Mouse (Mus musculus): ENCODE measurements around the gene Slamf1. TPM values are rescaled to one million over a fixed set of nuclear protein-coding genes. Genes with fewer than 3 reads are reported as not detected.

The Slamf1 gene
- 0.16 and 0.22 TPM in 2 replicates for polyA plus RNA-seq (2015; fragmentation: Nextera tagmentation; extraction: Ambion mirVana)

DNA sequence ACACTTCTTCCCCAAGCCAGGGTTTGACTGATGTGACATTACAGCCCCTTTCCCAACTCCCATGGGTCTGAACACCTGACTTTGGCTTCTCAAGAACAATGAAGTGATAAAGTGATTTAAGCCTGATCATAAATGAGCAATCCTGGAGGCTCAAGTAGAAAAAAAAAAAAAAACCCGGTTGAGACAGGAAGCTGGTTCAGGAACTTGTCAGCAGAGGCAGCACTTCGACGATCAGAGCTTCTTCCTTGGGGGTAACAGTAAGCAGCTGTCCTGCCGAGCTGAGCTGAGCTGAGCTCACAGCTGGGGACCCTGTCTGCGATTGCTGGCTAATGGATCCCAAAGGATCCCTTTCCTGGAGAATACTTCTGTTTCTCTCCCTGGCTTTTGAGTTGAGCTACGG lies at the start of gene Slamf1:
Gene Slamf1 (plus strand): TSS at position 230 of the 400 bp plus-strand sequence.
- 37% methylated on average over 6 of the region's 6 CpGs for WGBS
- Histone ChIP-seq H3K4me2 (no peak within 1 kb of the TSS), H3K4me3 (no peak within 1 kb of the TSS), H3K27ac (replicated peaks) (no peak within 1 kb of the TSS), H3K36me3 (no peaks in the 10 kb centered on the region), H3K9ac (no peak within 1 kb of the TSS), H3K4me1 (replicated peaks) (no peaks in the 10 kb centered on the region), H3K9me3 (no peaks in the 10 kb centered on the region), H3K27me3 (no peaks in the 10 kb centered on the region)
- ATAC-seq (ENCODE audit: low FRiP score, low read depth), result no peak

GRCm38 (mm10) chr1:171731195-171731594 lies 35.7 kb upstream of the Slamf1 start:
- ATAC-seq (ENCODE audit: low FRiP score, low read depth), result no peak
- Histone ChIP-seq H3K36me3 (no peaks in the 10 kb centered on the region), H3K9me3 (no peaks in the 10 kb centered on the region), H3K4me1 (replicated peaks) (no peaks in the 10 kb centered on the region), H3K27me3 (no peaks in the 10 kb centered on the region), H3K9ac (no peak overlapping the region), H3K27ac (replicated peaks) (no peak overlapping the region), H3K4me3 (no peak overlapping the region), H3K4me2 (no peak overlapping the region)

DNA sequence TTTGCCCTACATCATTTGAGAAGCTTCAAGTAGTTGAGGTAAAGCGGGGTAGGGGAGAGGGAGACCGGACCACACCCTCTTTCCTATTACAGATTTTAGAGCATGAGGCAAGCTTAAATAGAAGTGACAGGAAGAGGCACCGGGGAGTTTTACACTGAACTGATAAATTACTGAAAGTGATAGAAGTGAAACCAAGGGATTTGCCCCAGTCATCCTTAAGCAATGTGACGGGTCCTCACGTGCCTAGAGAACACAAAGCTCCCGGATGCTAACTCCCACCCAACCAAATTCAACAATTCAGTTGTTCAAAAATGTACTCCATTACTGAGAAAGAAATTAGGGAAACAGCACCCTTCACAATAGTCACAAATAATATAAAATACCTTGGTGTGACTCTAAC lies 32.0 kb upstream of the Slamf1 start:
- Histone ChIP-seq H3K27ac (replicated peaks) (no peak overlapping the region), H3K9ac (no peak overlapping the region), H3K4me2 (no peak overlapping the region), H3K9me3 (no peaks in the 10 kb centered on the region), H3K27me3 (no peaks in the 10 kb centered on the region), H3K36me3 (no peaks in the 10 kb centered on the region), H3K4me1 (replicated peaks) (no peaks in the 10 kb centered on the region), H3K4me3 (no peak overlapping the region)
- 86% methylated on average over 6 of the region's 6 CpGs for WGBS
- ATAC-seq (ENCODE audit: low FRiP score, low read depth), result no peak

DNA sequence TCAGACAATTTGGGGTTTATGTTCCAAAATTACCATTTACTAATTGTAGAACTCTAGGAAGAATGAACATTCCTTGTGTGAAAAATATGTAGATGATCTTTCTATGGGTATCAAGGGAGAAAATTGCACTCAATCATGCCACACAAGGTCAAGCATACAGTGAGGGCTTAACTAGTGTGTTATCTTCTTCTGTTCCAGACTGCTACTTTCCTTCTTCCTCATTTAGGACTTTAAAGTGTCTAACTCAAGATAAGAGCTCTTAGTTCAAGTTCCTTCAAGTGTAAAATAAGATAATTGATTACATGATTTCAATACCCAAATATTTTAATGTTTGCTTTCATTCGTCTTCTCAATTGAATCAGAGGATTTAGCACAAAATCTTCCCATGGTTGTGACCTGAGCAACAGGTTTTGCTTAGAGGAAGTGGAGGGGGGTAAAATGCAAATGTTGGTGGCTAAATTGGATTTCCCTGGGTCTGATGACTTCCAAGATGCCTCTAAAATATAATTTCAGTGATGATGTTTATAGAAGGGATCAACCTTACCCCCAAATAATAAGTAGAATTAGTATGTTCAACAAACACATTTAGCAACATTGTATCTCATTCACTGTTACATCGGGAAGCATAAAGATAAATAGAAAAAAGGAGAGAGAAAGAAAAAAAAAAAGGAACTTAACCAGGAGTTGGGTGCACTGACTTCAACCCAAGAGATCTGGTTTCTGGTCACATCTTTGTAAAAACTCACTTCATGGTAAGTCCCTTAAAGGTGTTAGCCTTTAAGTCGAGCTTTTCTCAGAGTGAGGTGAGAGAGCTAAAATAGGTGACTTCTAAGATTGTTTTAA lies 18.6 kb upstream of the Slamf1 start:
- H3K9ac ChIP-seq, result no peak overlapping the region
- no peaks in the 10 kb centered on the region for H3K36me3 ChIP-seq
- no peak overlapping the region for H3K4me3 ChIP-seq
- no peaks in the 10 kb centered on the region for H3K9me3 ChIP-seq
- no peak for ATAC-seq (ENCODE audit: low FRiP score, low read depth)
- H3K27ac ChIP-seq (replicated peaks), result no peak overlapping the region
- H3K4me2 ChIP-seq, result no peak overlapping the region
- H3K4me1 ChIP-seq (replicated peaks), result no peaks in the 10 kb centered on the region
- 84% methylated on average over 3 of the region's 3 CpGs for WGBS
- H3K27me3 ChIP-seq, result no peaks in the 10 kb centered on the region

GRCm38 (mm10) chr1:171761853-171762448 lies 5.0 kb upstream of the Slamf1 start:
- Histone ChIP-seq H3K9ac (no peak overlapping the region), H3K4me1 (replicated peaks) (no peaks in the 10 kb centered on the region), H3K4me2 (no peak overlapping the region), H3K9me3 (no peaks in the 10 kb centered on the region), H3K36me3 (no peaks in the 10 kb centered on the region), H3K27me3 (no peaks in the 10 kb centered on the region), H3K27ac (replicated peaks) (no peak overlapping the region), H3K4me3 (no peak overlapping the region)
- ATAC-seq (ENCODE audit: low FRiP score, low read depth), result no peak
- 68% methylated on average over 5 of the region's 5 CpGs for WGBS

GRCm38 (mm10) chr1:171770996-171771395 lies 4.1 kb downstream of the Slamf1 start:
- 83% methylated on average over 6 of the region's 6 CpGs for WGBS
- Histone ChIP-seq H3K4me1 (replicated peaks) (no peaks in the 10 kb centered on the region), H3K27ac (replicated peaks) (no peak overlapping the region), H3K4me2 (no peak overlapping the region), H3K9ac (no peak overlapping the region), H3K4me3 (no peak overlapping the region), H3K27me3 (no peaks in the 10 kb centered on the region), H3K9me3 (no peaks in the 10 kb centered on the region), H3K36me3 (no peaks in the 10 kb centered on the region)
- ATAC-seq (ENCODE audit: low FRiP score, low read depth), result no peak

- no peak overlapping the region for H3K9ac ChIP-seq
- WGBS, result 90% methylated on average over 8 of the region's 8 CpGs
- H3K36me3 ChIP-seq, result no peaks in the 10 kb centered on the region
- no peak overlapping the region for H3K27ac ChIP-seq (replicated peaks)
- H3K4me1 ChIP-seq (replicated peaks), result no peaks in the 10 kb centered on the region
- H3K4me2 ChIP-seq, result no peak overlapping the region
- H3K4me3 ChIP-seq, result no peak overlapping the region
- no peaks in the 10 kb centered on the region for H3K9me3 ChIP-seq
- no peaks in the 10 kb centered on the region for H3K27me3 ChIP-seq
- ATAC-seq (ENCODE audit: low FRiP score, low read depth), result no peak
Observed at GRCm38 (mm10) chr1:171772121-171772735, 5.3 kb downstream of the Slamf1 start.

GRCm38 (mm10) chr1:171773232-171773989 lies 6.5 kb downstream of the Slamf1 start:
- no peaks in the 10 kb centered on the region for H3K9me3 ChIP-seq
- WGBS, result 92% methylated on average over 10 of the region's 10 CpGs
- H3K27ac ChIP-seq (replicated peaks), result no peak overlapping the region
- no peak for ATAC-seq (ENCODE audit: low FRiP score, low read depth)
- H3K27me3 ChIP-seq, result no peaks in the 10 kb centered on the region
- no peak overlapping the region for H3K4me3 ChIP-seq
- no peak overlapping the region for H3K9ac ChIP-seq
- H3K36me3 ChIP-seq, result no peaks in the 10 kb centered on the region
- no peak overlapping the region for H3K4me2 ChIP-seq
- H3K4me1 ChIP-seq (replicated peaks), result no peaks in the 10 kb centered on the region

GRCm38 (mm10) chr1:171774266-171774665 lies 7.3 kb downstream of the Slamf1 start:
- no peaks in the 10 kb centered on the region for H3K36me3 ChIP-seq
- H3K27ac ChIP-seq (replicated peaks), result no peak overlapping the region
- no peak overlapping the region for H3K4me2 ChIP-seq
- WGBS, result 77% methylated on average over 5 of the region's 5 CpGs
- H3K9me3 ChIP-seq, result no peaks in the 10 kb centered on the region
- H3K9ac ChIP-seq, result no peak overlapping the region
- no peaks in the 10 kb centered on the region for H3K27me3 ChIP-seq
- no peak for ATAC-seq (ENCODE audit: low FRiP score, low read depth)
- no peaks in the 10 kb centered on the region for H3K4me1 ChIP-seq (replicated peaks)
- H3K4me3 ChIP-seq, result no peak overlapping the region

- 51% methylated on average over 11 of the region's 11 CpGs for WGBS
- no peaks in the 10 kb centered on the region for H3K9me3 ChIP-seq
- H3K27ac ChIP-seq (replicated peaks), result no peak overlapping the region
- H3K4me3 ChIP-seq, result no peak overlapping the region
- H3K27me3 ChIP-seq, result no peaks in the 10 kb centered on the region
- H3K4me1 ChIP-seq (replicated peaks), result no peaks in the 10 kb centered on the region
- H3K4me2 ChIP-seq, result no peak overlapping the region
- no peaks in the 10 kb centered on the region for H3K36me3 ChIP-seq
- H3K9ac ChIP-seq, result no peak overlapping the region
- 0 out of 2 replicates have a peak, but pooled peaks have one; percentile 59 for ATAC-seq (ENCODE audit: low FRiP score, low read depth)
Observed at GRCm38 (mm10) chr1:171774678-171775077, 7.8 kb downstream of the Slamf1 start.

- H3K27ac ChIP-seq (replicated peaks), result no peak overlapping the region
Observed at GRCm38 (mm10) chr1:171775781-171776180, 8.9 kb downstream of the Slamf1 start.

DNA sequence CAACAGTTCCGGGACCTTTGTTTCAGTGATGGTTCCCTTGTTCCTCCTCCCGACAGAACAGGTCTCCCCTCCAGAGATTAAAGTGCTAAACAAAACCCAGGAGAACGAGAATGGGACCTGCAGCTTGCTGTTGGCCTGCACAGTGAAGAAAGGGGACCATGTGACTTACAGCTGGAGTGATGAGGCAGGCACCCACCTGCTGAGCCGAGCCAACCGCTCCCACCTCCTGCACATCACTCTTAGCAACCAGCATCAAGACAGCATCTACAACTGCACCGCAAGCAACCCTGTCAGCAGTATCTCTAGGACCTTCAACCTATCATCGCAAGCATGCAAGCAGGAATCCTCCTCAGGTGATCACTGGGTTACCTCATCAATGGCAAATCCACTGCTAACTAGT lies 10.1 kb downstream of the Slamf1 start:
- H3K9me3 ChIP-seq, result no peaks in the 10 kb centered on the region
- no peaks in the 10 kb centered on the region for H3K36me3 ChIP-seq
- no peak overlapping the region for H3K9ac ChIP-seq
- H3K4me3 ChIP-seq, result no peak overlapping the region
- H3K27ac ChIP-seq (replicated peaks), result no peak overlapping the region
- H3K27me3 ChIP-seq, result no peaks in the 10 kb centered on the region
- ATAC-seq (ENCODE audit: low FRiP score, low read depth), result no peak
- WGBS, result 72% methylated on average over 7 of the region's 7 CpGs
- H3K4me2 ChIP-seq, result no peak overlapping the region
- H3K4me1 ChIP-seq (replicated peaks), result no peaks in the 10 kb centered on the region

More at GRCm38 (mm10) chr1:171775781-171776180, 8.9 kb downstream of the Slamf1 start:
- no peaks in the 10 kb centered on the region for H3K36me3 ChIP-seq
- H3K9ac ChIP-seq, result no peak overlapping the region
- H3K27me3 ChIP-seq, result no peaks in the 10 kb centered on the region
- no peak overlapping the region for H3K4me3 ChIP-seq
- no peak overlapping the region for H3K4me2 ChIP-seq
- no peaks in the 10 kb centered on the region for H3K4me1 ChIP-seq (replicated peaks)
- WGBS, result 88% methylated on average over 4 of the region's 4 CpGs
- no peak for ATAC-seq (ENCODE audit: low FRiP score, low read depth)
- H3K9me3 ChIP-seq, result no peaks in the 10 kb centered on the region

Measured in hindbrain, embryonic 15.5 days (tissue).